Mouse (Mus musculus) R1 (cell line): ENCODE measurements at regions not wholly inside any gene's neighbourhood (a gene's known extent, or its start where the extent isn't known, plus 50 kb on each side); places are given as distances from the start of the nearest gene placed in this dataset.
"Not testable (repeated sequence)": the region's sequence is repeated elsewhere in the genome, so short reads cannot be mapped to it uniquely, and the experiment has no call there.

Source experiments
- DNase-seq: peaks from one replicate; pipeline ENCODE4 v3.0.0-alpha.2; 2018; ENCODE audit warnings: low read depth, low spot score

DNA sequence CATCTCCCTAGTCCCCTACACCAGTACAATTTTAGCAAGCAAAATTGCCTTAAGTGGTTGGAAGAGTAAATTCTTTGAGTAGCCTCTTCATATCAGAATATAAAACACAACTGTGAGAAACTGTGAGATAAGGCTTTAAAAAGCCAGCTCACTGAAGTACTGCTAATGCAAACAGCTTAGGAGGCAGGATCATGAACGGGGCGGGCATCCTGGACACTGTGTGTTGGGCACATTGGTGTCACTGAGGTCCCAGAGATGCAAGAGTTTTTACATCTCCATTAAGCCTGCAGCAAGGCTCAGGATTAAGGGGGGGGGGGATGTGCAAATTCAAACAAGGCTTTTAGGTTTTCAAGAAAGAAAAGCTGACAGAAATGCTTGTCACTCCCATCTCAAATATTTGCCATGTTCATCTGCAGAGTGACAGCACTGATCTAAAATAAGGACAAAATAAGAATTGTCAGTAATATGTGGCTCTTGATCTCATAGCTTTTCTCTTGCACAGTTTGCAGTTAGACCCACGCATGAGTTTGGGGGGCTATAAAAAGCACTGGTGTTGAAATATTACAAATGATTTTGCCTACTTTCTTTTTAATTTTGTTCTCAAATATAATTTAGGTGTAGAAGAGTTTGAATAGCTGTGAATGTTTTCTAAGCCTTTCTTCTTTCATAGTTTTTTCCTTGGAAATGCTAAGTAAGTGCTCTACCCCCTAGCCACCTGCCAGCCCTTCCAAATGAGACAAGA is 156.2 kb downstream of the Enc1 start:
- no peak for DNase-seq

DNA sequence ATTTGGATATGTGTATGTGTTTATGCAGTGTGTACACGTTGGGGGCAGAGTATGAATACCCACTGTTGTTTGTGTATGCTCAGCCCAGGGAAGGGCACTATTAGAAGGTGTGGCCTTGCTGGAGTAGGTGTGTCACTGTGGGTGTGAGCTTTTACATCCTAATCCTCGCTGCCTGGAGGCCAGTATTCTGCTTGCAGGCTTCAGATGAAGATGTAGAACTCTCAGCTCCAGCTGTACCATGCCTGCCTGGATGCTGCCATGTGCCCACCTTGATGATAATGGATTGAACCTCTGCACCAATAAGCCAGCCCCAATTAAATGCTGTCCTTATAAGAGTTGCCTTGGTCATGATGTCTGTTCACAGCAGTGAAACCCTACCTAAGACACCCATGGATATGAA is 155.4 kb downstream of the Enc1 start:
- not testable (repeated sequence) for DNase-seq

DNA sequence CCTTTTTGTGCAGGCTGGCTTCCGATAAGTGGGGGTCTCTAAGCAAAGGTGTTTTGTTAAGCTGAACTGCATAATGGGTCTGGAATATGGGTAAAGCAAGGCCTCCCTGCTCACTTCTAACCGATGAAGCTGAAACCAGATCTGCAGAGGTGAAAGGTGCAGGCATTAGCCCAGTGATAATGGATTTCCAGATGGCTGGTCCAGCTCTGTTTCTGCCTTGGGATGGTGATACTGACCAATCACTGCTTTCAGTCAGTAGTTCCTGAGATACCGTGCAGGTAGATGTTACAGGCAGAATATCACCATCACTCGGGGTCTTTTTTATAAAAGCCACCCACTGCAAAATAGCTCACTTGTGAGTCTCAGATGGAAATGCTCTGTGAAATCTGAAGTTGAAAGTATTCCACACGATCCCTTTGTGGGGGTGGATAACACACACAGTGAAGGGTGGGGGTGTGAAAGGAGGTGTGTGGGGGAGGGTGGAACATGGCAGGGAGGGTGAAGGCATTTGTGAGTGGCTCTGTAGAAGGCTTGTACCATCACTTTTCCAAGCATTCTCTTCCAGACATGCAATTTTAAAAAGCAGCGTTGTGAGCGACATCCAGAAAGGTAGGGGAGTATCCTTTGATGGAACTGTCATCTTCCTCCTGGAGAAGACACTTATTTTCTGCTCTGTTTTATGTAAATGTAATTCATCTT is 154.0 kb downstream of the Enc1 start:
- DNase-seq: no peak

DNA sequence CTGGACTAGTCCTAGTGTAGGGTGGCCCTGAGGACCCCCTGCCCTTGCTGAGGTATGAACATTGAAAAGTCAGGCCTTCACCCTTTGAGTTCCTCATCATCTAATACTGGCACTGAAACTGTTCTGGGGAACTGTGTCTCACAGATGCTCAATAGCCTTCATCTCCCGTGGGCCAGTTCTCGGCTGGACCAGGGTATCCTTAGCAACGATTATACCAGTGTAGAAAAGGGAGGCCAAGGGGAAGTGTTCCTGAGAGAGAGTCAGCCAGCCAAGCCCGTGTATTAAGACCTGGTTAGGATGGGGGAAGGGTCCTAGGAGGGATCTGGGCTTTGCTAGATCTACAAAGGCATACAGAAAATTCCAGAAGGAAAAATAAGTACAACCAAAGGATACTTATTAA is 153.2 kb downstream of the Enc1 start:
- DNase-seq: no peak

DNA sequence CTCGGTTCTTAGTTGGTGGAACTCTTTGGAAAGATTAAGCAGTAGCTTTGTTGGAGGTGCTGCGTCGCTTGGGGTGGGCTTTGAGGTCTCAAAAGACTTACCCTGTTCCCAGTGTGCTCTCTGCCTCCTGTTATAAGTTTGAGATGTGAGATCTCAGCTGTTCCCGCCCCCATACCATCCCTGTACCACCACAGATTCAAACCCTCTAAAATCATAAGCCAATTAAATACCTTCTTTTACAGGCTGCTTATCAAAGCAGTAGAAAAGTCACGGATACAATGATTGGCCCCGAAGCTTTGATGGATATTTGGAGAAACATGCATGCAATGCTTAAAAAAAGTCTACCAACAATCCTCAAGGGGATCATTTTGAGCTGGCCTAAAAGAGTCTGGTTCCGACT is 152.6 kb downstream of the Enc1 start:
- no peak for DNase-seq

DNA sequence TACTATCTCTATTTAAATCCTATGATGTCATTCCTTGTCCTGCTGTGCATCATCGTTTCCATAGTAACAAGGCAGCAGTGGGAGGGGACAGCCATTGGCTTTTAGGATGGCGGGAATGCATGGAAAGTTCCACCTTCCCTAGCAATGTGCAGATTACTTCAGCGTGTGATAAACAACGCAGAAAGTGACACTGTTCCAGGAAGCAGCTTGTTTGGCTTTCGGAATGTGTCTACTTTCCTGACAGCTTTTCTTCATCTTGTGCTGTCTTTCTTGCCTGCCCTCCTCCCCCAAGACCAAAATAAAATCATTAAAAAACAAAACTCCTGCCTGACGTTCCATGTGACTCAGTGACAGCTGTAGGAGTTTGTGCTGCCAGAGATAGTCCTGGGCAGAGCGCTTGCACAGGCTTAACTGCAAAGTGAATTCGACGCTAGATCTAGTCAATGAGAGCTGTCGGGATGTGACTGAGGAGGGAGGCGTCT is 149.6 kb downstream of the Enc1 start:
- DNase-seq: peak; percentile 90

DNA sequence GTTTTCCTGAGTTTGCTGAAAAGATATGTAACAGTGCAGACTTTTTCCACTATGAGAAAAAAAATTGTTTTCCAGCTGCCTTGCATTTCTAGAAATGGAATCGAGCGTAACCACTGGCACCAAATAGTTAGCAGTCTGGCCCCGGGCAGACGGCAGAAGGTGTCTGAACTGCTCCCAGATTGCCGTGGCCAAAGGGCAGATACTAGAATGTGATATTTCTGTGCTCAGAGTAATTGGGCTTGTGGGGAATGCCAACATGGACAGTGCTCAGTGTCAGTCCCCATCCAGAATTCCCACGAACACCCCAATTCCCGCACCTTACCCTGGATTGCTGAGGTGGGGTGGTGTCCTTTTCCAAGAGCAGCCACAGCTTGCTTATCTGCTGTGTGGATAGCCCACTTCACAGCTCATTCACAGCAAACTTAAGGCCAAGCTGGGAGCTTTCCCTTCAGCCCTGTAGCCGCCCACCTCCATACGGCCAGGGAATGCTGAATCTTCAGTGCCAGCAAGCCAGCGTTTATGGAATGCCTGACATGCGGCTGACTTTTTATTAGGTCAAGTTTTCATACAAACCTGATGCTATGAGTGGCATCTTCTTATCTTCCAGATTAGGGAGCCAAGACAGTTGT is 148.1 kb downstream of the Enc1 start:
- no peak for DNase-seq

DNA sequence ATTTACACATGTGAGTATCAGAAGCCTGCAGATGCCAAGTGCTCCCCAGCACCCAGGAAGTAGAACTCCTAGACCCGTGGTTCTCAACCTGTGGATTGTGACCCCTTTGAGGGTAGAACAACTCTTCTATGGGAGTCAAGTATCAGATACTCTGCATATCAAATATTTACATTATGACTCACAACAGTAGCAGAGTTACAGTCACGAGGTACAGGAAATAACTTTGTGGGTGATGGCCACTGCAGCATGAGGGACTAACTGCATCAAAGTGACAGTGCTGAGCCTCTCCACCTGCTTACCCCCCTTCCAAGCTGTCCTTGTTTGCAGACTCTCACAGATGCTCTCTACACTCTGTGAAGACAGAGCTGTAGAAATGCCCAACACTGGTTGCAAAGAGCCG is 145.6 kb downstream of the Enc1 start:
- DNase-seq: no peak

DNA sequence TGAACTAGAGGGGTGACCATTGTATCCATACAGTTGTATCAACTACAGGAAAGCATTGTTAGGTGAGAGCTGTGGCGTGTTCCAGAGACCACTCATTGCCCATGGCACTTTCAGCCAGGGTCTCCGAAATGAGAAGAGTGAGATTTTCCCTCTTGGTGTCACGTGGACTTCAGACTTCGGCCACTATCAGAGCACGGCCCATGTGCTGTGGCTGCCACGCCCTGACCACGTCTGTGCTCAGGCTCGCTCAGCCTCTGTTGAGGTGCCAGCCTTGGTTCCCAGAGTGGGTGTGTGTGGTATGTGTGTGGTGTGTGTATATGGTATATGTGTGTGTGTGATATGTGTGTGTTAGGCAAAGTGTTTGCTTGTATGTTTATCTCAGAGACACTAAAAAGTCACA is 144.6 kb downstream of the Enc1 start:
- DNase-seq: no peak

DNA sequence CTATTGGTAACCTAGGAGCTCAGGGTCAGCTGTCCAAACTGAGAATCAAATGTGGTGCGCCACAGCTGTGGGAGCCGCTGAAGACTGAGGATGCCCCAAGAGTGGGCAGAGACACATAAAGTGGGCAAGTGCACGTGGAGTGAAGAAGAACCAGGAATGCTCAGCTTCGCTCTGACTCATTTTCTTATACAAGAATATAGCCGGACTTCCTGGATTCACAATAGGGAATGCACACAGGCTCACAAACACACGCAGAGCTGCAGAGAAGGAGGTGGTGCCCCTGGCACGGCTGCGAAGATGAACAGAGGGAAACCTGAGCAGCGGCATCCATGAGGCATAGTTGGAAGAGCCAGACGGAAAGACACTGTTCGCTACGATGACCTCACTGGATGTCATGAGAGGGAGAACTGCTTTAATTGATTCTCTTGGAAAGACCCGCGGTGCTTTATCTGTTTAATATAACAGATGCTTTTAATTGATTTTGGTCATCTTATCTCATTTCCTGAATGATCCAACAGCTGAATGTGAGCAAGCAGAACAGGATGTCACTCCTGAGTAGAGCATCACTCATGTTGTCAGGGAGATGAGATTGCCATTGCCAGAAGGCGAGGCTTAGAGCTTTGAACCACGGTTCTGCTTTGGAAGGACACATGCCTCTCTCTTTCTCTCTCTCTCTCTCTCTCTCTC is 143.3 kb downstream of the Enc1 start:
- no peak for DNase-seq

DNA sequence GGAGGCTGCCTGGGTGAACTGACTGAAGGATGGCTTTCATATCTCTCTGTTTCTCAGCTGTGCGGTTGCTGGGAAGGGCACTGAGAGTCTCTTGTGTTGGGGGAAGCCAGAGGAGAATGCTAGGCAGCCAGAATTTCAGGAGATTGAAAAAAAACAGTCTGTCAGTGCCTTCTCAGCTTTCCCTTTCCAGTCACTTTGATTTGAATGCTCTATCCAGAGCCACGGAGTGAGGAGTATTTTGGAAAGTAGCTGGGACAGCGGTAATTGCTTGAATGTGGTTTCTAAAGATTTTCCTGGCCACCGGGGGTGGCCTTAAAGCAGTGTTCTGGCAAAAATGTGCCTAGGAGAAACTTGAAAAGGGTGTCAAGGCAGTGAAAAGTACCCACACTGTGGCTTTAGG is 142.4 kb downstream of the Enc1 start:
- DNase-seq: no peak

DNA sequence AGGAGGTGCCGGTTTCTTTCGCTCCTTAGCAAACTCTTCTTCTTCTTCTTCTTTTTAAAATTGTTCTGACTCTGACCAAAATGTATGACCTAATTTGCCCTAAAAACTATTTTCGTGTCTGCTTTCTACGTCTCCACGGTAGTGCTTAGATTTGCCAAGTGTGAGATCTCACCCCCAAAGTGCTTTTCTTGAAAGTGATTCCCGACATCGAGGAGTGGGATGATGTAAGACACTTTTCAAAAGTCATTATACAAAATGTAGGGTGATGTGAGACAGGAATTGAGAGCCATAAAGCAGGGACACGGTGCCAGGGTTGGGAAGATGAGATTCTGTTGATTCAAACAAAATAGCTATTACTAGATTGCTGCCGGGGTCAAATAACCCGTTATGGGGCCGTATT is 139.5 kb downstream of the Enc1 start:
- DNase-seq: no peak

DNA sequence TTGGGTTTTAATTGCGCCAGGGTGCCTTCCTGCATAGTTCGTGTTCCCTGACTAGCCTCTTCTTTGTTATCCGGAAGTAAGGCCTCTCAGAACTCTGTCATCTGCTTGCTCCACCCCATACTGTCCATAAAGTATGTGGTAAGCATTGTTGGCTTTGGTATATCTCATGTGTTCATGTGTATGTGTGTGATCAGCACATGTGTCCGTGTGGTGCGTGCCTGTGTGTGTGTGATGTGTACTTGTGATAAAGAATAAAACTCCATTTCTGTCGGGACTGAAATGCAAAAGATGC is 135.3 kb downstream of the Enc1 start:
- DNase-seq: no peak

DNA sequence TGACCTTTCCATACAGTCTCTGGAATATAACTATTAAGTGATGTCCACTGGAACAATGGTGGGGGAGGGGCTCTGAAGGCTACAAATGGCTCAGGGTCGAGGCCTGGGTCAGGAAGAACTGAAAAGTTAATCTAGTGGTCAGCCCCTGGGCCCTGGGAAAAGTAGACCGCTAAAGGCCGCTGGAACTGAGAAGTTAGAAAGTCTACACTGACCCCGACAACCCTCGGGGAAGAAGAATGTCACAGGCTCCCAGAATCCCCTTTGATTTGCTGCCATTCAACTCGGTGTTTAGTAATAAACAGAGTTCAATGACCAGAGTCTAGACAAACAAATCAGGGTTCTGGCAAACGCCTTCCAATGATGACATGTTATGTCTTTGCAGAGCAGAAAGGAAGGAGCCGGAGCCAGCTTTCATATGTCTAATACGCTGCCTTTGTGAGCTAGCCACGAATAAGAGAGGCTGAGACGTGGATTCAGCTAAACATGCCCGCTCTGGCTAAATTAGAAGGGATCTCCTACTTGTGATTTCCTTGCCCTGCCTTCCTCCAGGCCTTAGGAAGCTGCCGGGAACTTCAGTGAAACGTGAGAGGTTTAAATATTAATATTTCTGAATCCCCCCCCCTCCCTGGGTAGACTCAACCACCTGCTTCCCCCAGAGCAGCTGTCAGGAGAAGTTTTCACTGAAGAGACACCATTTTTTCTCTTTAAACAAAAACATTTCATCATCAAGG is 134.8 kb downstream of the Enc1 start:
- peak; percentile 16 for DNase-seq

DNA sequence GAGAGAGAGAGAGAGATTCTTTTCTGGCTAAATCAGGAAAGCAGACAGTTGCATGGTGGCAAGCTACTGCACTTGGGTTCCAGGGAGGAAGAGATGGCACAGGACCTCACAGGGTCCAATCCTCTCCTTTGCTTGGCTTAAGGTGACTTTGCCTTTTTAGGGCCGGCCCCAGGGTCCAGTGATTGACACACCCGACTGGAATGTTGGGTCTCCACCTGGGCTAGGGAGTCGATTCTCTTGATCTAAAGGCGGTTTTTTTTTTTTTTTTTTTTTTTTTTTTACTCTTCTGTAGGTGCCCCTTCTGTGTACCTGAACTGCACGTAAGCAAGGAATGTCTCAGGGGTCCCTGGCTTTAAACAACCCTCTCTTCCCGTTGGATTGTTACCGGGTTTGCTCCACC is 131.4 kb downstream of the Enc1 start:
- peak; percentile 62 for DNase-seq

DNA sequence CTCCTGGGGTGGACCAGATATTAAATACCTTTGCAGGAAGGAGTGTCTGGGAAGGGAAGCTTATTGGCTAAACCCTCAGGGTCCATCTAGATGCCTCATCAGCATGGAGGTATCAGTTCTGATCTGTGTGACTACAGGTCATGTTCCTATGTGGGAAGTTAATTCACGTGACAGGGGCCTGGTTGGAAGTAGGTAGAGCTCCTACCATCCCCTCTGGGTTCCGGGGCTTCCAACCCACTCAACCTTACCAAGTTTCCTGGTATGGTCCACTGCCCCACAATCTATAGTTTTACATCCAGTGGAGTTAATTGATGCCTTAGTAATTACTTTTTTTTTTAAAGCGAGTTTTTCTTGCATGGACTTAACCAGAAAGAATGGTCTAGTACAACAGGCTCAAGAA is 130.3 kb downstream of the Enc1 start:
- no peak for DNase-seq

DNA sequence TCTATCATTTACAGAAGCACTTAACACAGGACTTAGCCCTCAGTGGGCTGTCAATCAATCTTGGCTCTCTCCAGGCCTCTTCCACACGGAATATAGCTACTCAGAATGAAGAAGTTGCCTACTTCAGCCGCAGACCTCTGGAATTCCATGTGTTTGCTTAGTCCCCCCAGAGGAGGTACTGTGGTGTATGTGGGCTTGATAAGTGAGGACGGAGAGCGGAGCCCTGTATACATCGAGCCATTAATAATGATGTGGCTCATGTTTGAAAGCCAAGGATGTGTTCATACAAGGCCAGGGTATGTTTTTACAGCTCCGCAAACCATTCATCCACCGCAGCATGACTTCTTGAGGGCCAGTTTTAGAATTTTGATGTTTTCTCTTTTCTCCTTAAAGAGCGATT is 125.8 kb downstream of the Enc1 start:
- no peak for DNase-seq

DNA sequence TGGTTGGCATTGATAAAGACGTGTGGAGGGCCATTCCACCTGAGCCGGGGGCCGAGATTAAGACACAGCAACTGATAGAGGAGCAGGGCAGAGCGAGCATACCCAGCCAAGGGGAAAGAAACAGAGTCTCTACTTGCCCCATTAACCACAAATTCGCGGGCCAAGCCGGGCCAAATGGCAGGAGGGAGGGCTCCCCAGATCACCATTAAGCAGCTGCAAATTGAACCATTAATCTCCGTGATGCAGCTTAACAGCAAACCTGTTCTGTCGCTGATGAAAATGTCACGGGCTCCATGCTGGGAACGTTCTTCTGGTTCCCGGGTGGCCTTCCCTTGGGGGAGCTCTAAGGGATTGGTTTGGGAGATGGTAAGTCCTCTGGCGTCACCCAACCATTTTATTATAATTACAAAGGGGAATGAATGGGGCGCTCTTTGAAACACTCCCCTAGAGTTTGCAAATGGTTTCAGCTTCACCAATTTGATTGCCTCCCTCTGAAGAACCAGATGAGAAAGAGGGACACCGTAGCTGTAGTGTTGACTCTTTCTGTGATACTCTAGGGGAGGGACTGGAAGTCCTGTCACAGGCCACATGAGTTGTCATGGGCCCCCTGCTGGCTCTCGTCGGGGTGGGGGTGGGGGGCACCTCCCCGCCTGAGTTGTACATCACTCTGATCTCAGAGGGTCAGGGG is 124.8 kb downstream of the Enc1 start:
- no peak for DNase-seq

DNA sequence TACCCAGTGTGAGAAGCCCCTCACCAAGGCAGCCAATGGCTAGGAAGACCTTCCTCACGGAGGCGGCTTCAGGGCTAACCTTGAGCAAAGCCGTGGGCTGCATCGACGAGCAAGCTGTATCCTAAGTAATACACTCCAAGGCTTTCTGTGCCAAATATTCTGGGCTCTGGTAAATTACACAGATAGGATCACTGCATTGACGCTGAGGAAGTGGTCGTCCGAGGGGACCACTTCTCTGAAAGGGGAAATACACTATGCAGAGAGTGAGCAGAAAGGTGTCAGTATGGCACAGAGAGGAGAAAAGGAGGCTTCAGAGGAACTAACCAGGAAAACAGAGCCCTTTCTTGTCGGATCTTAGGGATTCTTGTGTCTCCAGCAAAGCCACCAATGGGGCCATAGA is 124.1 kb downstream of the Enc1 start:
- DNase-seq: no peak

DNA sequence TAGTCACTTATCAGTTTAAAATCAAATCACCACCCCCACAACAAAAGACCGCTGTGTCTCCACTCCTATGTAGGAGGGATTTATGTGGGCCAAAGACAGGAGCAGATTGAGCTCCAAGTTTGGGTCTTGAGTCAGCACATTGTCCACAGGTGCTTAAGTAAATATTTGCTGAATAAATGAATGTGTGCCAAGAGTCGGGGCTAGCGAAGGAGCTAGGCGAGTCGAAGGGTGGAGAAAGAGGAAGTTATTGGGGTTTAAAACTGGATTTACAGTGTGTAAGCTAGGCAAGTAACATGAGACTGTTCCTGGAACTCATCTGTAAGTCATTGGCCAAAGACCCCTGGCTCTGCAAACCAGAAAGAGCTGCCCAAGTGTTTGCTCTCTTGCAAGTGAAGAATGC is 122.9 kb downstream of the Enc1 start:
- no peak for DNase-seq

DNA sequence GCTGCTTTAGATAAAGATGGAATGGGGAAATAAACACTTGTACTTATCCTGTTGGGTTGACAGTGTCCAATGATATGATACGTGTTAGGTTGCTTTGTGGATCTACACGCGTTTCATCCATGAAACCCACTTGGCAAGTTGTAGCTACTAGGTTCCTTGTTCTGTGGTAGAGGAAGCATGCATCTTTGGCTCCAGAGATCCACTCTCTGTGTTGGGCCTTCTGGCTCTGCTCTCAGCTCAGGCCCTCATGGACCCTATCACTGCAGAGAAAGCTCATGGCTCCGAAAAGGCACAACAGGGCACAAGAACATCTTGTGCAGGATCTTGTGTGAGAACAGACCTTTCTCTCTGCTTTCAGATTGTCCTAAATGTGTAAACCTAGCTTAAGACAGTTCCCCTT is 122.3 kb downstream of the Enc1 start:
- no peak for DNase-seq
